Mouse (Mus musculus): Measurements from ENCODE around the gene Rhbdl1. TPM values are rescaled to one million over a fixed set of nuclear protein-coding genes. Genes with fewer than 3 reads are reported as not detected.

The Rhbdl1 gene
- polyA plus RNA-seq, 1 experiment = 29.2 TPM

DNA sequence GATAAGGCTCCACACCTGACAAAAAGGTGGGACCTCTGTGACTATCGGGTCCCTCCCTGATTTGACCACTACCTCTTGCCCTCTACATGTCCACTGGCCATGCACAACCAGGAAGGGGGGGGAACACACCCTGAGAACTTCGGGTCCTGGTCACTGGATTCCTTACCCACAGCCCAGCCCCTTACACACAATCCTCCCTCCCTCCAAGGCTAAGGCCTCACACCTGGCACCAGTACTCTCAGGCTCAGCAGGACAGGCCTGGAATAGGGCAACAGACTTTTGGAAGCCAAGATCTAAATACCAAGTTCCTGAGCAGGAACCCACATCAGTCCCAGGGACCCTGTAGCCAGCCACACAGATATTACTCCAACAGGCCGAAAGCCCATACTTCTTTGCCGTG, 1.8 kb upstream of the Rhbdl1 start:
- peaks cover 36% of the 10 kb centered on the region for H3K4me1 ChIP-seq (replicated peaks; ENCODE audit: control insufficient read depth, insufficient read depth, low read length)
- no peak overlapping the region for H3K27ac ChIP-seq (ENCODE audit: control insufficient read depth, insufficient read depth, low read length)

DNA sequence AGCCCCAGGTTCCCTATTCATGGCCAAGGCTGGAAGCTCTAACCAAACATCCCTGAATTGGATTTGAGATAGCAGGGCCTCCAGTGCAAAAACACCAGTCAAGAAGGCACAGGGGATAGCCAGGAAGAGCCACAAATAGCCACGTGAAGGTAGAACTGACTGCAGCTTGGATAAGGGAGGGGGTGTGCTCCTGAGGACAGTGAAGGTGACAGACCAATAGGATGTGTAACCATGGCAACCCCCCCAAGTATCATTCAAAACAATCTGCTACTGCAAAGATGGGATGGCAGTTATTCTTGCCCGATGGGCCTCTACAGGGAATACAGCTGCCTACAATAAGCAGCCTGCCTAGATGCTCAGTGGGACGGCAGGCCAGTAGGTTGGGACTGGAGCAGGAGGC, 438 bp upstream of the Rhbdl1 start:
- no peaks in the 10 kb centered on the region for H3K27me3 ChIP-seq (ENCODE audit: control insufficient read depth, insufficient read depth, low read length)
- H3K36me3 ChIP-seq (ENCODE audit: control insufficient read depth, insufficient read depth, low read length) = peaks cover 36% of the 10 kb centered on the region
- peaks cover 31% of the 10 kb centered on the region for H3K4me1 ChIP-seq (replicated peaks; ENCODE audit: control insufficient read depth, insufficient read depth, low read length)
- no peak for DNase-seq
- WGBS = 81% methylated on average over 3 of the region's 3 CpGs
- no peak overlapping the region for H3K27ac ChIP-seq (ENCODE audit: control insufficient read depth, insufficient read depth, low read length)
- no peak for TF ChIP-seq CTCF (IDR thresholded peaks at IDR 0.05; ENCODE audit: borderline replicate concordance, control insufficient read depth, extremely low read depth, insufficient read depth, low read length, poor library complexity)
- no peak for TF ChIP-seq POLR2A (IDR thresholded peaks at IDR 0.05; ENCODE audit: control insufficient read depth, extremely low read depth, insufficient read depth, low read length, poor library complexity)
- no peak overlapping the region for H3K4me3 ChIP-seq (ENCODE audit: control insufficient read depth, insufficient read depth, low read length)

More for the DNA sequence above, 1.8 kb upstream of the Rhbdl1 start:
- H3K4me3 ChIP-seq (ENCODE audit: control insufficient read depth, insufficient read depth, low read length) = no peak overlapping the region
- no peak for DNase-seq
- H3K36me3 ChIP-seq (ENCODE audit: control insufficient read depth, insufficient read depth, low read length) = peaks cover 36% of the 10 kb centered on the region
- H3K27me3 ChIP-seq (ENCODE audit: control insufficient read depth, insufficient read depth, low read length) = no peaks in the 10 kb centered on the region
- WGBS = 93% methylated on average over 4 of the region's 4 CpGs
- TF ChIP-seq CTCF (IDR thresholded peaks at IDR 0.05; ENCODE audit: borderline replicate concordance, control insufficient read depth, extremely low read depth, insufficient read depth, low read length, poor library complexity) = no peak
- no peak for TF ChIP-seq POLR2A (IDR thresholded peaks at IDR 0.05; ENCODE audit: control insufficient read depth, extremely low read depth, insufficient read depth, low read length, poor library complexity)

DNA sequence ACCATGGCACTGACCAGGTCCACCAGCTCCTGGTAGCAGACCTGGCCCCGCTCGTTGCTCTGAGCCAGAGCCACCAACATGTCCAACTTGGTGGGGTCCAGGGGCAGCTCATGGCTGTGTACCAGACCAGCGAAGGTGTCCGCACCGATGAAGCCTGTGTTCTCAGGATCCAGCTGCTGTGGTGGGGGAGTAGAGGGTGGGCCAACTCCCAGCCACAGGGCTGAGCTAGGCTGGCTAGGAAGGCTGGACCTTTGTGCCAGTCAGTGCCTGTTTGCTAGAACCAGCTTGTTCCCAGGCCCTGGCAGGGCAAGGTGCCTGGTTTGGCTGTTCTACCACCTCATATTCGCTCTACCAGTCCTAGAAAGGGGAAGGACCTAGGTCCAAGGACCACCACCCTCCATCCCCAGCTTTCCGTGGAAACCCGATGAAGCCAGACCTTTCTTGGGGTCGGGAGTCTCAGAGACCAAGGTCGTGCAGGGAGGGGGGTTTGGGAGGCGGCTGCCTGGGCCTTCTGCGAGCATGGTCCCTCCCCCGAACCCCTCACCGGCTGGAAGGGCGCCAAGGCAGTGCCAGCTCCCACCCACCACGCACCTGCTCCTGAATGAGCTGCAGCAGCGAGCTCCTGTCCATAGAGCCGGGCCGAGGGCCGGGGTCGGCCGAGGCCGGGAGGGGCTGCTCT, 559 bp downstream of the Rhbdl1 start:
- no peak for DNase-seq
- H3K36me3 ChIP-seq (ENCODE audit: control insufficient read depth, insufficient read depth, low read length) = peaks cover 32% of the 10 kb centered on the region
- no peak overlapping the region for H3K27ac ChIP-seq (ENCODE audit: control insufficient read depth, insufficient read depth, low read length)
- no peaks in the 10 kb centered on the region for H3K27me3 ChIP-seq (ENCODE audit: control insufficient read depth, insufficient read depth, low read length)
- WGBS = 30% methylated on average over 23 of the region's 23 CpGs
- H3K4me1 ChIP-seq (replicated peaks; ENCODE audit: control insufficient read depth, insufficient read depth, low read length) = peaks cover 39% of the 10 kb centered on the region
- peak overlapping the region; percentile 14 for H3K4me3 ChIP-seq (ENCODE audit: control insufficient read depth, insufficient read depth, low read length)
- TF ChIP-seq CTCF (IDR thresholded peaks at IDR 0.05; ENCODE audit: borderline replicate concordance, control insufficient read depth, extremely low read depth, insufficient read depth, low read length, poor library complexity) (no peak), POLR2A (IDR thresholded peaks at IDR 0.05; ENCODE audit: control insufficient read depth, extremely low read depth, insufficient read depth, low read length, poor library complexity) (no peak)

DNA sequence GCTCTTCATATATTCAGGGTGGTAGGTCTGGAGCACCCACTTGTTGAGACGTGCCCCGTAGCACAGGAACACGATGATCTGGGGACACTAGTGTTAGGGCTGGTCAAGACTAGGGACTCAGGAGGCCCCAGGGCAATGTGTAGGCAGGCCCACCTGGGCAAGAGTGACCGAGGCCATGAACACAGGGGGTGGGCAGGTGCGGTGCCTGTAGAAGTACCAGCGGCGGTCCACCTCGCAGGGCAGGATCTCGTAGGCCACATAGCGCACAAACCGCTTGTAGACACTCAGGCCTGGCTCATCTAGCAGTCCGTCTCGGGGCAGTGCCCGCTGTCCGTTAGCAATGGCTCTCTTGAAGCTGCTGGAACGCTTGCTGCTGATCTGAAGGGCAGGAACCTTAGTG, 1.3 kb downstream of the Rhbdl1 start:
- no peak for TF ChIP-seq POLR2A (IDR thresholded peaks at IDR 0.05; ENCODE audit: control insufficient read depth, extremely low read depth, insufficient read depth, low read length, poor library complexity)
- TF ChIP-seq CTCF (IDR thresholded peaks at IDR 0.05; ENCODE audit: borderline replicate concordance, control insufficient read depth, extremely low read depth, insufficient read depth, low read length, poor library complexity) = no peak
- Histone ChIP-seq H3K36me3 (ENCODE audit: control insufficient read depth, insufficient read depth, low read length) (peaks cover 26% of the 10 kb centered on the region), H3K27ac (ENCODE audit: control insufficient read depth, insufficient read depth, low read length) (no peak overlapping the region), H3K27me3 (ENCODE audit: control insufficient read depth, insufficient read depth, low read length) (no peaks in the 10 kb centered on the region), H3K4me1 (replicated peaks; ENCODE audit: control insufficient read depth, insufficient read depth, low read length) (peaks cover 43% of the 10 kb centered on the region), H3K4me3 (ENCODE audit: control insufficient read depth, insufficient read depth, low read length) (no peak overlapping the region)
- 96% methylated on average over 16 of the region's 16 CpGs for WGBS
- DNase-seq = no peak

DNA sequence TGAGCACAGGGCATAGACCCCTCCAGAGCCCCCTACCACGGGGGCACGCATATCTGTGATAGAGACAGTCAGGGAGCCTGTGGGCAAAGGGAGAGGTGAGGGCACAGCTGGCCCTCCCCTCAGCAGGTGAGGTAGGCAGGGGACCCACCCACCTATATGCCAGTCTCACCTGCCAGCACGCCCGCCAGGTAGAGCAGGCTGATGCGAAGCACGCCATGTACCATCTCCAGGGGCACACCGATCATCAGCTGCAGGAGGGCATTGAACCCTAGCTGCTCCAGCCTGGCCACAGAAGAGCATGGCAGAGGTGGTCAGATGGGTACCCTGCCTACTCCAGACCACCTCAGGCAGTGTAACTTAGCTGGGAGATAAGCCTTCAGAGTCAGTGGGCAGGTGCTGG, 1.8 kb downstream of the Rhbdl1 start:
- H3K27ac ChIP-seq (ENCODE audit: control insufficient read depth, insufficient read depth, low read length) = no peak overlapping the region
- H3K36me3 ChIP-seq (ENCODE audit: control insufficient read depth, insufficient read depth, low read length) = peaks cover 25% of the 10 kb centered on the region
- TF ChIP-seq CTCF (IDR thresholded peaks at IDR 0.05; ENCODE audit: borderline replicate concordance, control insufficient read depth, extremely low read depth, insufficient read depth, low read length, poor library complexity) (no peak), POLR2A (IDR thresholded peaks at IDR 0.05; ENCODE audit: control insufficient read depth, extremely low read depth, insufficient read depth, low read length, poor library complexity) (no peak)
- 97% methylated on average over 7 of the region's 7 CpGs for WGBS
- H3K4me1 ChIP-seq (replicated peaks; ENCODE audit: control insufficient read depth, insufficient read depth, low read length) = peaks cover 43% of the 10 kb centered on the region
- no peak for DNase-seq
- H3K27me3 ChIP-seq (ENCODE audit: control insufficient read depth, insufficient read depth, low read length) = no peaks in the 10 kb centered on the region
- H3K4me3 ChIP-seq (ENCODE audit: control insufficient read depth, insufficient read depth, low read length) = no peak overlapping the region

DNA sequence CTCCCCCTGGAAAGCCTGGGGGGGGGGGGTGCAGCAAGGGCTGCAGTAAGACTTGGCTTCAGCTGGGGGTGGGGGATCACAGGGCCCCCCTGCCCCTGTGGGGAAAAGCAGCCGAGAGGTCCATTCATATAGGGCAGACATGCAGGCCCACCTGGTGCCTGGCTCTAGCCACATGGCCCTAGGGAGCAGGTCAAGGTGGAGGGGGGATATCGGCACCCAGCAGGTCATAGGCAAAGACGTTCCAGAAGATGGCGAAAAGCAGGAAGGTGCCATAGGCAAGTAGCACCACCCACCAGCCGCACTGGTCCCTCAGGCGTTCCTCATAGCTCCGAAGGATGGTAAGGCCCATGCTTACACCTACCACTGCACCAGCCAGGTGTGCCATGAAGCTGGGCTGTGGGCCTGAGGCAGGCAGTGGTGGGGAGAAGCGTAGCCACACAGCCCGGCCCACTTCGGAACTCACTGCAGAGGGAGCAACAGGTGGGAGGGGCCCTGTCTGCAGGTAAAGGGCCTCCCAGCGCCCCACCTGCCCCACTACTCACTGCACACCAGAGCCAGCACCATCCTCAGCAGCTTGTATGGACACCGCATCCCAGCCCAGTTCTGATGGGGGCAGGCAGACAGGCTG, 2.4 kb downstream of the Rhbdl1 start:
- H3K4me3 ChIP-seq (ENCODE audit: control insufficient read depth, insufficient read depth, low read length) = no peak overlapping the region
- H3K27ac ChIP-seq (ENCODE audit: control insufficient read depth, insufficient read depth, low read length) = no peak overlapping the region
- no peak for DNase-seq
- peaks cover 19% of the 10 kb centered on the region for H3K36me3 ChIP-seq (ENCODE audit: control insufficient read depth, insufficient read depth, low read length)
- TF ChIP-seq POLR2A (IDR thresholded peaks at IDR 0.05; ENCODE audit: control insufficient read depth, extremely low read depth, insufficient read depth, low read length, poor library complexity) (no peak), CTCF (IDR thresholded peaks at IDR 0.05; ENCODE audit: borderline replicate concordance, control insufficient read depth, extremely low read depth, insufficient read depth, low read length, poor library complexity) (no peak)
- 95% methylated on average over 12 of the region's 12 CpGs for WGBS
- peaks cover 44% of the 10 kb centered on the region for H3K4me1 ChIP-seq (replicated peaks; ENCODE audit: control insufficient read depth, insufficient read depth, low read length)
- H3K27me3 ChIP-seq (ENCODE audit: control insufficient read depth, insufficient read depth, low read length) = no peaks in the 10 kb centered on the region

All from thymus, adult 2 months (tissue).